Mouse (Mus musculus) intestine, embryonic 14.5 days (tissue): Measurements from ENCODE around the gene Hils1. TPM values are rescaled to one million over a fixed set of nuclear protein-coding genes. Genes with fewer than 3 reads are reported as not detected.

Source experiments
- ATAC-seq: fragments of 200-750 bp; cut with Nextera tagmentation; replicated peaks from 2 replicates; pipeline ENCODE4 v1.8.0; 2017; ENCODE audit warnings: low read depth, moderate number of reproducible peaks, moderate TSS enrichment, moderate library complexity; ENCODE audit not compliant: low FRiP score, low TSS enrichment
- DNase-seq: peaks from one replicate; pipeline ENCODE4 v3.0.0-alpha.2; 2018; ENCODE audit warnings: low spot score
- H3K27ac ChIP-seq: fragments of 300-500 bp; sonication (generic); 2 replicates; pipeline ENCODE4 v1.5.1; 2014; ENCODE audit warnings: low read depth, mild to moderate bottlenecking, control low read depth
- H3K27me3 ChIP-seq: fragments of 300-500 bp; sonication (generic); replicated peaks from 2 replicates; pipeline ENCODE4 v1.6.1; 2014; ENCODE audit warnings: low read length, control low read depth; ENCODE audit not compliant: control insufficient read depth, insufficient read depth
- H3K36me3 ChIP-seq: fragments of 300-500 bp; sonication (generic); 2 replicates; pipeline ENCODE4 v1.6.1; 2014; ENCODE audit warnings: low read length, control low read depth; ENCODE audit not compliant: control insufficient read depth, insufficient read depth
- H3K4me1 ChIP-seq: fragments of 300-500 bp; sonication (generic); replicated peaks from 2 replicates; pipeline ENCODE4 v1.6.1; 2014; ENCODE audit warnings: low read length, control low read depth, mixed read lengths; ENCODE audit not compliant: control insufficient read depth, insufficient read depth
- H3K4me2 ChIP-seq: fragments of 300-500 bp; sonication (generic); 2 replicates; pipeline ENCODE4 v1.6.1; 2014; ENCODE audit warnings: low read length
- H3K4me3 ChIP-seq: fragments of 300-500 bp; sonication (generic); 2 replicates; pipeline ENCODE4 v1.5.1; 2014; ENCODE audit warnings: low read depth, low read length, control low read depth, mixed read lengths
- H3K9ac ChIP-seq: fragments of 300-500 bp; sonication (generic); 2 replicates; pipeline ENCODE4 v1.6.1; 2014; ENCODE audit warnings: mild to moderate bottlenecking, low read length
- H3K9me3 ChIP-seq: fragments of 300-500 bp; sonication (generic); 2 replicates; pipeline ENCODE4 v1.6.1; 2016; ENCODE audit warnings: low read length, control low read depth; ENCODE audit not compliant: control insufficient read depth
- WGBS: fragments of 180-500 bp; shearing (Covaris S2); extraction: QIAGEN DNeasy Blood & Tissue Kit; methylation state at CpG from one replicate; pipeline ENCODE4 v1.1.7; 2014; 5-methylcytosine and 5-hydroxymethylcytosine counted together
- polyA plus RNA-seq: library from polyadenylated mRNA; unstranded; fragments of >200 nt; fragmentation: Nextera tagmentation; extraction: Ambion mirVana; gene quantifications from 2 replicates; pipeline ENCODE4 v1.2.1, GENCODE M21; 2014

Gene Hils1
- polyA plus RNA-seq, 1 experiment from 2014 or later = not detected

- ATAC-seq (no peak), DNase-seq (no peak)
- Histone ChIP-seq H3K4me2 (peak overlapping the region; percentile 80), H3K27me3 (no peaks in the 10 kb centered on the region), H3K9me3 (no peaks in the 10 kb centered on the region), H3K4me1 (peaks cover 27% of the 10 kb centered on the region), H3K36me3 (peaks cover 21% of the 10 kb centered on the region), H3K4me3 (no peak overlapping the region), H3K9ac (no peak overlapping the region), H3K27ac (no peak overlapping the region)
- 41% methylated on average over 3 of the region's 3 CpGs for WGBS
These were observed 45.1 kb downstream of the Hils1 start for GRCm38 (mm10) chr11:95012487-95012886.

GRCm38 (mm10) chr11:95015484-95015883, 48.1 kb downstream of the Hils1 start:
- Histone ChIP-seq H3K9ac (no peak overlapping the region), H3K4me1 (peaks cover 15% of the 10 kb centered on the region), H3K4me2 (no peak overlapping the region), H3K4me3 (no peak overlapping the region), H3K36me3 (peaks cover 41% of the 10 kb centered on the region), H3K27ac (no peak overlapping the region), H3K27me3 (no peaks in the 10 kb centered on the region), H3K9me3 (no peaks in the 10 kb centered on the region)
- 71% methylated on average over 3 of the region's 3 CpGs for WGBS
- ATAC-seq (no peak), DNase-seq (no peak)

Other genes starting within 250 kb of the Hils1 start
- gene Cdc34b, start 225.8 kb upstream of the Hils1 start, polyA plus RNA-seq = 0.20 TPM in 1 of 2 replicates, not detected in the other
- not detected in 2 replicates for gene Tmem92, start 184.9 kb upstream of the Hils1 start, polyA plus RNA-seq
- 841 and 905 TPM in 2 replicates for gene Col1a1, start 31.4 kb upstream of the Hils1 start, polyA plus RNA-seq
- 0.22 TPM in 1 of 2 replicates, not detected in the other for gene Sgca, start 8.7 kb downstream of the Hils1 start, polyA plus RNA-seq
- 11.9 and 12.2 TPM in 2 replicates for gene Ppp1r9b, start 23.4 kb downstream of the Hils1 start, polyA plus RNA-seq
- gene Samd14, start 42.3 kb downstream of the Hils1 start, polyA plus RNA-seq = 20.3 and 22.1 TPM in 2 replicates
- 26.4 and 29.6 TPM in 2 replicates for gene Pdk2, start 73.8 kb downstream of the Hils1 start, polyA plus RNA-seq
- 24.1 and 29.0 TPM in 2 replicates for gene Itga3, start 109.2 kb downstream of the Hils1 start, polyA plus RNA-seq
- 0.72 and 0.91 TPM in 2 replicates for gene Dlx3, start 152.5 kb downstream of the Hils1 start, polyA plus RNA-seq
- not detected in 2 replicates for gene Dlx4, start 178.7 kb downstream of the Hils1 start, polyA plus RNA-seq